Mouse (Mus musculus) urinary bladder, postnatal 25 days (tissue): ENCODE results near the gene Rnf220.

Experiments
- DNase-seq: peaks from one replicate; pipeline ENCODE4 v3.0.0; 2022; ENCODE audit warnings: low spot score

Rnf220 gene

DNA sequence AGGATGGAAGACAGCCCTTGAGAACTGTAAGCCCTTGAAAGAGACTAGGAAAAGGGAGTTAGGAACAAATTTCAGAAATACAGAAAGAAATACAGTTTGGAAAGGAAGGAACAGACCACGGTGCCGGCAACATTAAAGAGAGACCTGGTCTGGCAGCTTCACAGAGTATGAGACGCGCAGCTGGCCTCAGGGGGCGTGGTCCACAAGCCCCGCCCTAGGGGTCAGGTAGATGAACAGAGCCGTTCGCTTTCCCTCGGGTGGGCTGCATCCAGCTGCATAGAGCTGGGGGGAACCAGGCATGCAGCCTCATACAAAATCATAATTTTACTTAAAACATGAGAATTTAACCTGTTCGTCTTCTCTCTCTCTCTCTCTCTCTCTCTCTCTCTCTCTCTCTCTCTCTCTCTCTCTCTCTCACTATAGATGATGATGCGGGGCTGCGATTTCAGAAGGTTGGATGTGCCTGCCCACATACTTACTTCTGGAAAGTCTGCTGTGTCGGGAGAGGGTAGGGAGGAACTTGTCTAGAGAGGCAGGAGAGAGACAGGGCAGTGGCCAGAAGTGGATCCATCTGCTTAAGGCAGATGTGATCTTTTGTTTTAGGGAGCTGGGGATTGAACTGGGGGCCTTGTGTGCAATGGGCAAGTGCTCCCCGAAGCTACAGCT lies 59.7 kb downstream of the Rnf220 start:
- DNase-seq: no peak

DNA sequence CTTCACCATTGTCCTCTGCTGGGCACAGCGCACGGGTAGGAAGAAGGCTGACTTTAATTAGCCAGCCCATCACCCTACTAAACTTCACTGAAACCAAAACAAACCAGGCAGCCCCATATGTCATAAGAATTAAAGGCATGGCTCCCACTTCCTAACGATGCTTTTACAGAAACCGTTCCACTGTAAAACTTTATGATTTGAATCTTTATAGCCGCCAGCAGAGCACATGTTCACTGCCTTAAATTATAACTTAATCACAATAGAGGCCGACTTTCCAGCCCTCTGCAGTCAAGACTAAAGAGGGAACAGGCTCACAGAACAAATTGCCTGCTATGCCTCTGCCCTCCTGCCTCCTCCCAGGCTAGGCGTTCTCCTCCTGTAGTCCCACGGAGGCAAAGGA lies 62.5 kb downstream of the Rnf220 start:
- no peak for DNase-seq

DNA sequence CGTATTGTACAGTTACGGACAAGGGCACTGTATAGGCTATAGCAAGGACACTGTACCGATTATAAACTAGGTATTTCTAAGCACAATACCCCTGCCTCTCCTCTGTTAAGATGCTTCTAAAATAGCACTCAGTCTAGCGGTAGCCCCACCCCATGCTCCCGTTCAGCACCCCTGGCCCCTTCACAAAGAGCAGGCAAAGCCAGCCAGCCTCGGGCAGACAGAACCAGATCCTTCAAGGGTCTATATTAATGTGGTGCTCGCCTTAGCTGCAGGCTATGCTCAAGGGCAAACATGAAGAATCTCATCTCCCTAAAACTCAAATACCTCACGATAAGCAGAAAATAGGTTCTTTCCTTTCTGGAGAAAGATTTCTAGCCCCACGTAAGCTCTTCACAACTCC lies 67.2 kb downstream of the Rnf220 start:
- no peak for DNase-seq

DNA sequence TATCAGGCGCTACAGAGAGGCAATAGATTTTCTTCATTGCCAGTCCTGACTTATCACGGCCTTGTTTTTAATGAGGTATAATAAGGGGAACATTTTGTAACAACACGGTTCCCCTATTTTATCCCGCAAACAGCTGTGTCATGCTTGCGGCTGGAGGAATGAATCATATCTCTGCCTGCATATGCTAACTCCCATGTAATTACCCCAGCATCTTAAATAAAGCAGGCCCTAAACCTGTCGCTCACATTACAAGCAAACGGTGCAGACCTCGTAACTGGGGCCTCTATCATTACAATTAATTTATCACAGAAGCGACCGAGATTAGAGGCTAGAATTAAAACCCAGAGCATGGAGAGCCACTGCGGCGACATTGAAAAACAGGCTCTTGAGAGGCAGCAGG lies 69.3 kb downstream of the Rnf220 start:
- DNase-seq: no peak

- DNase-seq: no peak
Observed at GRCm38 (mm10) chr4:117421077-117421476, 75.8 kb downstream of the Rnf220 start.

DNA sequence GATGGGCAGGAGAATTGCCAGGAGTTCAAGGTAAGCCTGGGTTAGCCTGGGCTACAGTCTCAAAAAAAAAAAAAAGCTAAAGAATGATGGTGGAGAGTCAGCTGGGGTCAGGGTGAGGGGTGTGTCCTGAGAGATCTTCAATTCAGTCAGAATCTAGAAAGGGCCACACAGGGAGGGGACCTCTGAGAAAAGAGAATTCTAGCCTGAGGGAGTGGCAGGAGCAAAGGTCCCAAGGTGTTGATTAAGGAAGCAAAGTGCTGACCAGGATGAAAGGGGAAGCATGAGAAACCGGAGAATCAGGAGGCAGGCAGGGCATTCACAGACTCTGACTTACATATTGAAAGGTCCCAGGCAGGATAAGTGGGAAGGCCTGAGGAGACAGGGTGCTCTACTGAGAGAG lies 80.0 kb downstream of the Rnf220 start:
- DNase-seq: no peak

DNA sequence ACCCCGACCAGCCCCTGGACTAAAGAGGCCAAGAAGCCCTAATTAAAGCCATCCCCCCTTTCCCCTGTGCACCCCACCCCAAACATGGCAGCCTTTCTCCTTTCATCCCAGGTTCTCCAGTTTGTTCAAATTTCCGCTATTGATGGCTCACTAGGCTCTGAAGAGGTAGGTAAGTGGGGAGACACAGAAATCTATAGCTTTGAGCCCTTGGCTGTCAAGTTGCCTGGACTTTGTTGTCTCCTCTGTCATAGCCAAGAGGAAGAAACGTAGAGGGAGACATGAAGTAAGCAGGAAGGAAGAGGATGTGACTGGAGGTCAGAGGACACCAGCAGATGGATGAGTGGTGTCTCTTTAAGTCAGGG lies 86.8 kb downstream of the Rnf220 start:
- no peak for DNase-seq

- no peak for DNase-seq
Observed at GRCm38 (mm10) chr4:117409144-117410048, 87.5 kb downstream of the Rnf220 start.

DNA sequence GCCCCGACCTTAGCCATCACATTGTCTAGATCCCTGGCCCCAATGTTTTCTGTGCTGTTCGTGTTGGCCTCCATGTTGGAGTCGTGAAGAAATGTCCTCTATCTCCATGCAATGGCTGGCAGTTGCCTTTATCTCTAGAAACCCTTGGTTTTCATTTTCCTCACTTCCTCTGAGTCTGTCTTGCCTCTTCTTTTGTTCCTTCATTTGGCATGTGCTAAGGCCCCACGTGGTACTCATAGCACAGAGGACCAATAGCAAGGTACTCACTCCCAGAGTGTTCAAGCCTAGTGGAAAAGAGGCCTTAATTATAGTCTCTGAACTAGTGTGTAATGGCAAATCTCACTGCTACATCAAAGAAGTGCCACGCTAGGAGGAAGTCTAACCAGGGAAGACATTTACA lies 88.9 kb downstream of the Rnf220 start:
- DNase-seq: no peak

- no peak for DNase-seq
Observed at GRCm38 (mm10) chr4:117405999-117406398, 90.9 kb downstream of the Rnf220 start.

DNA sequence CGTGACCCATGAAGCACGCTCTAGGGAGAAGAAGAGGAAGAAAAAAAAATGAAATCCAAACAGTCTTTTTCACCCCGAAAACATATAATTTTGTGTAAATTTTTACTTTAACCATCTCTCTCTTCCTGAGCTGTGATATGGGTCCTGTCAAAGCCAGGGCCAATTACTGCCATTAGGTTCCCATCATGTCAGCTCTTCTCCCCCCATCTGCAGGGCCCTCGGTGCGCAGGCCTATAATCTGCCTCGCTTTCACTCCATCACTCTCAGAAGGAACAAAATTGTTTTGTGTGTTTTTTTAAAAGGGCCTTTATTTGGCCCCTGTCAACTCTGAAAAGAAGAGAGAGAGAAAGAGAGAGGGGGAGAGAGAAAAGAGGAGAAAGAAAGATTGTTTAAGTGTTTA lies 91.6 kb downstream of the Rnf220 start:
- no peak for DNase-seq

DNA sequence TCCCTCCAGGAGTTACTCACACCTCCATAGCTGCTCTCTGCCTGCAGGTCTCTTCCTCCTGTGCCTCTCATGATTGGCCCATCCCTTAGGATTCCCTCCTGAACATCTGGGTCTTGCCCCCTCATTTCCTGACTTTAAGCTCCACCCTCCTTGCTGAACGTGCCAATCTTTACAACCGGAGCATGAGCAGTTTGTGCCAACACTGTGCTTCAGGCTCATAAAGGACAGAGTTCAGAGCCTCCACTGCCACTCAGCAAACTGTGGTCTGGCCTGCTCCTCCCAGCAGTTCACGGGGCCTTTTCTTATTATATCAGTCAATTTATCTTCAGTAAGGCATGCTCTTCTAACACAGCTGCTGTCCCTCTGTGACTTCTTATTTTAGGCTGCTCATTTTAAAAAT lies 93.4 kb downstream of the Rnf220 start:
- no peak for DNase-seq

DNA sequence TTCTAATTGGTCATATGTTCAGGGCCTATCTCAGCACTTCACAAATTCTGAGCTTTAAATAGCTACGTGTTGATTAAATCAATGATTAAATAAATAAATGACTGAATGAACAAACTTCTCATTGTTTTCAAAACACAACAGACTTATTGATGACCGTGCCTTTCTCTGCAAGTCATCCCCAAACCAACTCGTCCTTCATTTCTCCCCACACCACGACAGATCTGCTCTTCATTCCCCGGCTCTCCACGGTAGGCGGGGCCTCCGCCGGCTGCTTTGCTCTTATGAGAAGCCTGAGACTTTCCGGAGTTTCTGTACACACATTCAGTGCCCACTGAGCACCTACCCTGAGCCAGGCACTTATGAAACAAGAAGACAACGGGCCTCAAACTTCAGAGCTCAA lies 99.7 kb downstream of the Rnf220 start:
- no peak for DNase-seq

DNA sequence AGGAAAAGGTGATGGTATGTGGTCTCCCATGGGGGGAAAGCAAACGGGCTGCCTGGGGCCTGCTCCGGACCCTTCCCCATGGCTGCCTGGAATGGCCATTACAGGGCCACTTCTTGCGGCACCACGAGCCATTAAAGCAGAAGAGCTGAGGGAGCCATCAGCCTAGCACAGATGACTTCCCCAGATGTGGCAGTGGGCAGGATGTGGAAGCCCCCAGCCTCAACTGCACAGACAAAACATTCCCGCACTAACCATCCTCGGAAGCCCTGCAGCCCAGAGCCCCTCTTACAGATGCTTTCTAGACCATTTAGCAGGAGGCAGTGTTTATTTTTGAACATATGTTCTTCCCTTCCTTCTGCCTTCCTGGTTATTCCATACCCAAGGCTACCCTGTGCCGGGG lies 103.8 kb downstream of the Rnf220 start:
- DNase-seq: no peak

DNA sequence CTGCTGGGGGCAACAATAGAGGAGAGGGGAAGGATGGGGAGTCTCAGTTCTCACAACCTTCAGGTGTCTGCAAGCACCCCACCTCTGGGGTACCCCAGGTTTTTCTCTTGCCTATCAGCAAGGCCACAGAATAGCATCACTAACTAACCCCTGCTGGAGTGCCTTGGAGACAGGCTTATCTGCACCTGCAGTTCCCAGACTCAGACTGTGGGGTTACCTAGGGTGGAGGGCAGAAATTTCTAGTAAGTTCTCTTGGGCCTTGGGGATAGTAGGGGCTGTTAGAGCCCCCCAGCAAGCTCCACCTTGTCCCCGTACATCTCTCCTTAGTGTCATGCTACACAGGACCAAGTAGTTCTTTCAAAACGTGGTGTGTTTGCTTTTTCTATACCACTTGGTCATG lies 104.5 kb downstream of the Rnf220 start:
- no peak for DNase-seq

- no peak for DNase-seq
Observed at GRCm38 (mm10) chr4:117391966-117392365, 104.9 kb downstream of the Rnf220 start.

DNA sequence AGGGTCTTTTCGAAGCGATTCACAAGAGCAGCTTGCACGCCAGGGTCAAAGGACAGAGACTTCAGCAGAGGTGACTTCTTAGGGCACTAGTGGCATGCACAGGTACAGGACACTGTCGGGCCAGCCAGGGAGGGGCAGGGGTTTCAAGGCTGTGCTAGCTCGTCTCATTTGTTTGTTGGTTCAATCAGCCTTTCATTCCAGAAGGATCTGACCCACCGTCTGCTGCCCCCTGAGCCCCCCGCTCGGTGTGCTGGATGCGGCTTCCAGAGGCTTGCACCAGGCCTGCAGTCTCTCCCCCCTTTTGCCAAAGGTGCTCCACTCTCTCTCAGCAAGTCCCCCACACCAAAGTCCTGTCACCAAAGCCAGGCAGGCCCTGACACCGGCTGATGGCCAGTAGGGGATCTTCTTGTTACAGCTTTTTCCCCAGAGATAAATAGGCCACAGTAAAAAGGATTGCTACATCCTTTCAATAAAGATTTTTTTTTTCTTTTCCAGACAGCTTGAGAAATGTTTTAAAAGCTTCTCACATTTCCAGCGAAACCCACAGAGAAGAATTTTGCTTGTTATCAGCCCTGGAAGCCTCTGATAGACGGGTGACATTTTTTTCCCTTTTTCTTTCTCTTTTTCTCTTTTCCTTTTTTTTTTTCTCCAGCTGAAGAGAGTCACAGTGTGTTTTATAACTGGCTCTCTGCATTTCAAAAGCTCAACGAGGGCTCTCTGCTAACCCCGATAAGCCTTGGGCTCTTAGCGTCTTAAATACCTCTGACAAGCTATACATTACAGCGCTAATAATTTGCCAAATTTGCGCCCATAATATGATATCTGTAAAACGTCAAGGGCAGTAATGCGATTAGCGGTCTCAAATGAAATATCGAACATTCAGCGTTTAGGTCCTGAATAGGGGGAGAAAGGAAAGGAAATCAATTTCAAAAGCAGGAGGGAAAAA lies 105.7 kb downstream of the Rnf220 start:
- no peak for DNase-seq

- no peak for DNase-seq
Observed at GRCm38 (mm10) chr4:117389264-117390054, 107.4 kb downstream of the Rnf220 start.

DNA sequence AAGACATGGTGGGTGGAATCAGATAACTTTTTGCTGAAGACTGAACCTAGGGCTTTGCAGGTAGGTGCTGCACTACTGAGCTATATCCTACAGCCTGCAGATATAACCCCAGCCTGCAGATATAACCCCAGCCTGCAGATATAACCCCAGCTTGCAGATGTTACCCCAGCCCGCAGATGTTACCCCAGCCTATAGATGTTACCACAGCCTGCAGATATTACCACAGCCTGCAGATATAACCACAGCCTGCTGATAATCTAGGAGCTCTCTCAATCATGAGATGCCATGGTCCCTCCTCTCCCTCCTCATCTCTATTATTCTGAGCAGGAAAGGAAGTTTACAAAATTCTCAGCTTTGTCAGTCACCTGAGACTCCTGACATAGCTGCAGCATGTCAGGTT lies 111.6 kb downstream of the Rnf220 start:
- DNase-seq: no peak

DNA sequence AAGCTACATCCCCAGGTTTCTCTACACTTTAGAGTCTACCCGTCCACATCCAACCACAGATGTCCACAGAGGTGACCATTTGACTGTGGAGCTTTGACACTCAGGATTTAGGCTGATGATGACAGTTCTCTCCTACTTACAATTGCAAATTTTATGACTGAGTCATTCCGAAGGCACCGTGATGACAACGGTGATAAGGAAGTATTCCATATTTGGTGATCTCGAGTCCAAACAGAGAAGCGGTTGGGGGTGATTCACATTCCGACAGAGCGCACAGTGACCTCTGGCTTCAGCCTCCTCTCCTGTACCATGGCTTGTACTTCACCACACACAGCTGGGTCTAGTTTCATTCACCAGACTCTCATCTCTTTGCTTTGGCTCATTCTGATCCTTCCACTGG lies 115.0 kb downstream of the Rnf220 start:
- DNase-seq: no peak

GRCm38 (mm10) chr4:117380558-117380935 lies 116.3 kb downstream of the Rnf220 start:
- no peak for DNase-seq
